Mouse (Mus musculus) forelimb bud, embryonic 11.5 days (tissue): ENCODE results near the gene Gse1.

ENCODE experiments used
- DNase-seq: peaks from one replicate; pipeline ENCODE4 v3.0.0-alpha.2; 2012; ENCODE audit warnings: low read depth, low spot score

The Gse1 gene

DNA sequence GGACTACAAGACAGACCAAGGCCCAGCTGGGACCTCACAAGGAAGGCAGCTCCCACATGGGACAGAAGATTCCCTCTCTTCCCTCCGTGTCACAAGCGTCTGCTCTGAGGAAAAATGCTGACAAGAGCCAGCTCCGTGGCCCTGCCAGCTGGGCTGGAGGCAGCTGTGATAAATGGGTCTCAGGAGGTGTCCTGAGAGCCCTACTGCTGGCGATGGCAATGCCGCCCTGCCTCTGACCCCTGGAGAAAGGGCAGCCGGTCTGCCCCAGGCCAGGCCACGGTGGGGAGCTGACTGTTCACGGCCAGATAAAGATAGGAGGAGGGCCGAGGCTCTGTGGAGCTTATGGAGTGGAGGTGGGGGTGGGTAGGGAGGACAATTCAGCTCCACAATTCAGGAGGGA, 193.4 kb downstream of the Gse1 start:
- no peak for DNase-seq

DNA sequence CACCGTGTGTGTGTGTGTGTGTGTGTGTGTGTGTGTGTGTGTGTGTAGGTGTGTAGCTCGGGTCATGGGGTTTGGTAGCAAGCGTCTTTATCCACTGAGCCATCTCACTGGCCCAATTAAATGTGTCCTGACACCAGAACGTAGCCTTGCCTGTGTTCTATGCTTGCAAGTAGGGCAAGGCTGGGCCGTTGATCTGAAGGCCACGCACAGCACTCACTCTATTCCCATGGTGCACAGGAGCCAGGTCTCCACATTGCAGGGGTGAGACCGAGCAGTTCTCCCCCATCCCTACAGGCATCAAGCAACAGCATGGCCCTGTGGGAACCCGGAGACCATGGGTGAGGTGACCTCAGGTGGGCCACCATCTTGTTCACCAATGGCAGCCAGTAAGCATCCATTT, 194.0 kb downstream of the Gse1 start:
- no peak for DNase-seq

DNA sequence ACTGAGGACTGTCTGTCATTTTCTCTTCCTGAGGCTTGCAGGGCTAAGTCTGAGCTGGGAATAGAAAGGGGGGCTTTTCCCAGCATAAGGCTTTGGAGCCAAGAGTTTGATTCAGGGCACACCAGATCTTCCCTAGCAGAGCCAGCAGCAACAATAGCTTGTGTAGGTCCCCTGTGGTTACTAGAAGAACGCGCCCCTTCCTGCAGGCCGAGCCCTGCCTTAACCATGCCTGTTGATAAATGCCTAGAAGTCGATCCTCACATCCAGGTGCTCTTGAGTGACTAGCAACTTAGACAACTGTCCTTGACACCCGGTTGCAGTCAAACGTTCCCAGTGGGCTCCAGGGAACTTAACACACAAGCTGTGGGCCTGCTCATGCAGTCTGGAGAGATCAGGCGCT, 195.3 kb downstream of the Gse1 start:
- no peak for DNase-seq

DNA sequence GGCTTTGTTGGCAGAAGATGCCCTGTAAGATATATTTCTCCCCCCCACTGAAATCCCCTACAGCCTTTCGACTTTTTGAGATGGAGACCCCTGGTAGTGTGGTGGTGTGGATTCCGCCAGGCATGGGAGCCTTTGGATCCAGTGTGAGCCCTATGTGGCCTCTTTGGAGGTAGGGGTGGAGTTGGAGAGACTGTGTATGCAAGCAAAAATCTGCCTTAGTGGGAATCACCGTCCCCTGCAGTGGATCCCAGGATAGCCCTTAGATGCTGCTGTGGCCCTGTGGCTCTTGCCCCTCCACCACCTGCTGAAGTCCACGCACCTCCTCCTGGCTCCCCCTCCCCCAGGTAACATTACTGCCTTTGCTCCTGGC, 196.6 kb downstream of the Gse1 start:
- no peak for DNase-seq

DNA sequence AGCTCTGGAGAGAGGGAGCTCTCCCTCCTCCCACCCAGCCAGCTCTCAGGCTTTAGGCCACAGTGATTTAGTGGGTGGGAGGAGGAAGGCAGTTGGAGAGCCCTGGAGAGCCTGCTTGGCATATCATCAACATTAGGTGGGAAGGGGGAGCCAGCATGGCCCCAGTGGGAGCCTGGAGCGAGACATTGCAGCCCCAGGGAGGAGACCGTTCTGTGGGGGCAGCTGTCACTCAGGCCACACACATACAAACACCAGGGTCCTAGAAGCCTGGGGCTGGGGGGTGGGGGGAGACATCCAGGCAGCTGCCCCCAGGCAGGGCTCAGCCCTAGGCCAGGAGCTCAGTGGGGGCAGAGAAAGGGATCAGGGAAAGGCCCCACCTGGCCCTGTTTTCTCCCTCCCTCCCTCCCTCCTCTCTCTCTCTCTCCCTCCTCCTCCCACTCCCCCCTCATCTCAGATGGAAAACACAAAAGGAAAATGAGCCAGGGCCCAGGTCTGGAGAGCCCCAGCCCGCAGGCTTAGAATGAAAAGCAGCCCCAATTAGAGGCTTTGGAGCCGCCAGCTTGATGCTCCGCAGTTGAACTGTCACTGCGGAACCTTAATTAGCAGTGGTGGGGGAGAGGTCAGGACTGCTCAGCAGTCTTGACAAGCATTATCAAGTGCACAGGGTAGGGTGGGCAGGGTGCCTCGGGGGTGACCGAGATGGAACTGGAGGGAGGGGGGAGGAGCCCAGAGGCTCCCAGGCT, 197.1 kb downstream of the Gse1 start:
- DNase-seq, result peak; percentile 67

DNA sequence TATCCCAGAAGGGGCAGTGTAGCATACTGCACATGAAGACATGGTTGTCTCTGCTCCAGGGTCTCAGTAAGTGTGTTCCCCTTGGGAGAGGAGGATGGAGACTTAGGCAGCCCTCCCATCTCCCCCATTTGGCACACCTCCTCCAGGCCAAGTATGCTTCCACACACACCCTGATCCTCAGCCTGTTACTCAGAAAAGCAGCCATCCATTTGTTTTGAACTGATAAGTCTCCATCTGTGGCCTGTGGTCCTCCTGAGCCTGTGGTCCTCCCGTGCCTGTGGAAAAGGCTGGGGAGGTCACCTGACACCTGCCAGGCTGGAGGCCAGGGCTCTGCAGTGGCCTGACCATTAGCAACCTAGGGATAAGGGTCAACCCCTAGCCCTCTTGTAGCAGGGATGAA, 197.8 kb downstream of the Gse1 start:
- DNase-seq, result no peak

DNA sequence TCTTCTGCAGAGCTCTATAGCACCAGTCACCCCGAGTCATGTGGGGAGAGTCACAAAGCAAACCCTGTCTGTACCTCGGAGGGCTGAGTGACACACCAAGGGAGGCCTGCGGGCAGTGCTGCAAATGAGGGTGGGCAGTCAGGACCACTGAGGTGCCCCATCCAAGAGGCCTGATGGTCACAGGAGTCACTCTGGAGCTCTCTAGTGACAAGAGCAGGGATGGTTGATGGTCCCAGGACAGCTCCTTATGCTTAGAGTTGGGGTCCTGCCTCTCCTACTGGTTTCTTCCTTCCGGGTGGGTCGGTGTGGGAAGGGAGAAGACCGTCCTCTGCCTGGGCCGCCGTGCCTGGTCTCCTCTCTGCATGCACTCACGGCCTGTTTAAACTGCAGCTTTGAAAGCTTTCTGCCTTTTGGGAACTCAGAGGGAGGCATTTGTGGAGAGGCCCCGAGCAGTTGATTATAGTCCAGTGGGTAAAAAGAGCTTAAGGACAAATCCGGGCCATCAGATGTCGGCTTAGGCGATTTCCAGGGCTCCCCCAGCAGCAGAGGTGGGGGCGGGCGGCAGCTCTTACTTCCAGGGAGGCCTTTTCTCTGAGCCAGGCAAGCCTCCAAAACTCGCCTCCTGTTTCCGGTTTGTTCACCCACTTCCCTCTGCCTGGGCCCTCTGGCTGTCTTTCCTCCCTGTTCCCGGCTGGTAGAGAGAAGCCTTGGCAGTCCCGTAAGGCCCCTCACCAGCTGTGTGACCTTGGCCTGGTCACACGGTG, 198.5 kb downstream of the Gse1 start:
- DNase-seq, result no peak

DNA sequence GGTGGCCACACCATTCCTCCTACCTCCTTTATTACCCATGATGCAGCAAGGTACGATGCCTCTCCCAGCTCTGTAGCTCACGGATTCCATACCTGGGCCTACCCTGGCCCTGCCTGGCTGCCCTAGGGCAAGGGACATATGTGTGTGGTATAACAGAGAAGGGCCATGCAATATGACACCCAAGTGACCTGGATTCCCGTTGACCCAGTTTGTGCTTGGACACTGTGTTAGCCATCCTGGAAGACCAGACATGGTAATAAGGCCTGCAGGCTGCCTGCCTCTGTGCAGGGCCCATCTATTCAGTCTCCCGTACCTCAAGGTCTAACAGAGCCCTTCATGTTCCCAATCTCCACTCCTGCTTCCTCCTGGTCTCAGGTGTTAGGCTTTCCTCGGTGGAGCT, 200.2 kb downstream of the Gse1 start:
- DNase-seq, result no peak

DNA sequence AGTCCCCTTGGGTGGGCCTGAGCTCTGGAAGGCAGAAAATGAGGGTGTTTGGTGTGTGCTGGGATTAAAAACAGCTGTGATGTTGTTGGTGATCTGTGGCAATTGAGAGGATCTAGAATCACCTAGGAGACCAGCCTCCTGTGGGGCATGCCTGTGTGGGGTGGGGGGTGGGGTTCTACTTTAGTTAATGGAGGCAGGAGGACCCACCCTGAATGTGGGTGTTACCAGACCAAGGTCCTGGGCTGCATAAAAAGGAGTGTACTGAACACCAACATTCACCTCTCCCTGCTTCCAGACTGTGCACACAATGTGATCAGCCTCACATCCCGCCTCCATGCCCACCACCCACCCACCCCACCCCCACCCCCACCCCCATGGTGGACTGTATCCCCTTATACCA, 200.9 kb downstream of the Gse1 start:
- DNase-seq, result no peak

DNA sequence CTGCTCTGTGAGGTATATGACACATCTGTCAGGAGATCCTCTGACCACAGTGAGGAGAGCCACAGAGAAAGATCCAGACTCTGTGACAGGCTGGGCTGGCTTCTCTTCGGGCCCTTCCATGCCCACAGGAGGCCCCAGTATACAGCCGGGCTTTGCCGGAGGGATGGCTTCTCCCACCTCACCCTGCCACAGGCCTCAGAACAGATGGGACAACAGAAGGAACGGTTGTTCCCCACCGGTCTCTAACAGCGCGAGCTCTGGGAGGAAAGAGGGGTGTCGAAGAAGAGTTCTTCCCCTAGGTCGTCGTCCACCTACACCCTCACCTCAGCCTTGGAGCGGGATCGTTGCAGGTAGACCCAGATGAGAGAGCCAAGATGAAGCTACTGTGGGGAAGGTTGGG, 202.8 kb downstream of the Gse1 start:
- DNase-seq, result no peak

DNA sequence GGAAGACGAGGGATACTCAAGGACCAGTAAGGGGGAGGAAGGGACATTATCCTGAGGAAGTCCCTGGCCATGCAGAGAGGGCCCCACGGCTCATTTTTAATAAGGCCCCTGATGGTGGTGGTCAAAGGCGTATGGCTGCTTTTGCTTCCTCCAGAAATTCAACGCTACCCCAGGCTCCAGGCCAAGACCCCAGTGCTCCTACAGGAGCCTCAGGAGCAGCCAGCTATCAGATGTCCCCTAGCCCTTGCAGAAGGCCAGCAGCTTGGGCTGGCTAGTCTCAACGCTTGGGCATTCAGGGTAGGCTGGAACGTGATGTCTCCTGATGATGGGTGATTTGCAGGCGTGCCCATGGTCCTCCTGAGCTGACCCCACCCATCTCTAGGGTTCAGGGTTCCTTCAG, 204.2 kb downstream of the Gse1 start:
- no peak for DNase-seq

DNA sequence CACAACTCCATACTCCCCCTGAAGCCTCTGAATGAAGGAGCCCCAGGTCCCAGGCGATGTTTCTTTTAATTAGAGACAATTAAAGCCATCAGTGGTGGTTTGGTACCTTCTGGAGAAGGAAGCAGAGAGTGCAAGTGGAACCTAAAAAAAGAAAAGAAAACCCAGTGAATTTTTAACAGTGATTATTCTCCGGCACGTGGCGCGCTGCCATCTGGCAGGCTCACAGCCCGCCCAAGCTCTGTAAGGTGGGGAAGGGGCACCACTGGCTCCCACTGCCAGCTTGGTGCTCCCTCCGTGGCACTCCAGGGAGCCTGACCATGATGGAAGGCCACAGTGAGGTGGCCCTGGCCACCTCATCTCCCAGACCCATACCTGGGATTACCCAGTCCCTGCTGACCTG, 204.9 kb downstream of the Gse1 start:
- no peak for DNase-seq

DNA sequence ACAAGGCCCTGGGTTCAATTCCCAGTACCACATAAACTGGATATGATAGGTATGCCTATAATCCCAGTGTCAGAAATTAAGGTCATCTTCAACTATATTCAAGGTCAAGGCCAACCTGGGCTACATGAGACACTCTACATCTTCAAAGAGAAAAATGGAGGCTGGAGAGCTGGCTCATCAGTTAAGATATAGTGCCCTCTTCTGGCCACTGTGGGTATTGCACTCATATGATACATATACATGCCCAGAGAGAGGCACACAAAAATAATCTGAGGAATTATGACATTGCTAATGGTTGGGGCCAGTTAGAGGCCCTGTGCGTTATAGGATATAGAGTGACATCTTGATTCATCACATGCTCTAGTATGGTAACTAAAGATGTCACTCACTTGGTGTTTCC, 205.5 kb downstream of the Gse1 start:
- DNase-seq, result no peak

DNA sequence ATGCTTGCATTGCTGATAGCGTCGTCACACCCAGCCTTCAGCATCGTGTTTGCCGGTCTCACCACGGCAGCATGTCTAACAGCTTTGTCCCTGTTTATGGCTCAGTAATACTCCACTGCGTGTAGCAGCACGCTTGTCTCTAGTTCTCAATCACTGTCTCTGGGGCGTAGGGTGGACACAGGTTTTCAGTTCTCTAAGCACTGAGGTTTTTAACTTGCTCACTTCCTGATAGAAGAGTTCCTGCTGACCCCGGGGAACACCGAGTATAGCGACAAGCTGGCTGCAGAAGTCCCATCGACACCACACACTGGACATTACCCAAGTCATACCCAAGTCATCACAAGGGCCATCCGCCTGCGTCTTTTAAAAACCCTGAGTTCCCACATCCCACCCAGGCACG, 207.5 kb downstream of the Gse1 start:
- no peak for DNase-seq

DNA sequence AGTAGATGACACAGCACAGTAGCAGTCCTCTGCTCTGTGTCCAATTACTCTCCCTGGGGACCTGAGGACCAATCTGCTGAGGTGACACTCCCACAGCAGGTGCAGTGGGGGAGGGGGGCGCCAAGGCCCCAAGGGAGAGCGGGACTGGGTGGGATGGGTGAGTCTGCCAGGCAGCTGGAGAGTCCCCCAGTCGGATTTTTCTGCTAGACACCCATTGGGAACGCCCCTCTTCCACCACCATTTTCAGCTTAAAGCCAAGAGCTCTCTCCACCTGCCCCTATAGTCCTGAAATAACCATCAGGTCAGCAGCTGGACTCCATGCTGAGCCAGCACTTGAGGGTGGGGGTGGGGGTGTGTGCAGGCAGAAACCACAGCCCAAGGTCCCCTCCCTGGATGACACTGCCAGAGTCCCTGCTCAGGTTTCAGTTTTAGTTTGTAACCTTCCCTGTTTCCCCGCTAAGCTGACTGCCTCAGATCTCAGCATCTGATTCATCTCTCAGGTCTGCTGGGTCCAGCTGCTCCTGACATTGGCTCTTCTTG, 208.3 kb downstream of the Gse1 start:
- DNase-seq, result no peak

DNA sequence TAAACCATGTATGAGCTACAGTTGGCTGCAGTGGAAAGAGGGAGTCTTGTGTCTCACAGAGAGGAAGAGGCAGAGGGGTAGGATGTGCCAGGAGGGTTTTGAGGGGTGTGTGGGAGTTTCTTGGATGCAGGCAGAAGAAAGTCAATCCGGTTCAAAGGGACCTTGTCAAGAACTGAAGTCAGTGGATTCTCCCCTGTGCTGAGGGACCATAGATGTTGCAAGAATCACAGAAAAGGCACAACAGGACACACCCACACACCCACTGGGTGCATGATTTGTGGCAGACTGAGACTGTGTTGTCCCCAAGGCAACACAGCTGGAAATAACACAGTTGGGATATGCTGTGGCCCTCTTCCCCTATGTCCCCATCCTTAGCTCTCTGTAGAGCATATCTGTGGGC, 209.0 kb downstream of the Gse1 start:
- DNase-seq, result no peak

DNA sequence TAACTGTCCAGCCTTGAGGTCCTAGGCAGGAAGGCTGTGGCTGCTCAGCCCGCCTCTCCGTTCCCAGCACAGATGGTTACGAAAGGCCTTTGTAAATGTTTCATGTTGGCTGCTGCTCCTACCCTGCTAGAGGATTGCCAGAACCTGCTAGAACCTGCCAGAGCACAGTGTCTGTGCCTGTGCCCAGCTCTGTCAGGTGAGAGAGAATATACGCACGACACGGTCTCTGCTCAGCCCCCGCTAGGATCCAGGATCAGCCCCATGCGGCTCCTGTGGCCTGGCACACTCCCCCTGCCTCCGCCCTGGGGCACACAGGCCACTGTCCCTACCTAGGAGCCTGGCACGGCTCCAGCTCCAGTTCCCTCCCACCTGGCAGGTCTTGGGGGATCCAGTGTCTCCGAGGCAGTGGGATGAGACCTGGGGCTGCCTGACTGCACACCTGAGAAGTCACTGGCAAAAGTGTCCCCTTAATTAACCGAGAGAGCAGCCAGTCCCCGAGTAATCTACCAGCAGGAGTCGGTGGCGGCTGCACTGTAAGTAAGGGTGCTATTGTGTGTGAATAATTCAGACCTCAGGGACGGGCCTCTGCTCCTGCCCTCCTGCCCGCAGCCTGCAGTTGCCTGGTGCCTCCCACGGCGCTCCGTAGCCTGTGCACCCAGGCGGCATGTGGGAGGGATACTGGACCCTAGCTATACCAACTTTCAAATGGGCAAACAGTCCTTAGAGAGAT, 209.6 kb downstream of the Gse1 start:
- no peak for DNase-seq

DNA sequence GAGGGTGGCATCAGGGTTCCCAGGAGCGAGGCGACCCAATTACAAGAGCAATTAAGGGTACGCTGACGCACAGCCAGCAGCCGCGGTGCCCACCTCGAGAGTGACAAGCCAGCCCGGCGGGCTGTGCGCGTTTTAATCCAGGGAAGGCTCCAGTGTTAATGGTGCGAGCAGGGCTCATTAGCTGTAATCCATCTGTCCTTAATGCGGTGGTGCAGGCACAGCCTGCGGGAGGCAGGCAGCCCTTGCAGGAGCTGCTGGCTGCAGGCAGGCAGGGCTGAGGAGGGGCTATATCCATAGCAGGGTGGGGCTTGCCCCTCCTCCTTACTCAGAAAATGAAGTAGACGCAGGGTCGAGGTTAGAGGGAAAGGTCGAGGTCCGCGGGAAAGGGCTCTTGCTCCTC, 211.1 kb downstream of the Gse1 start:
- DNase-seq, result no peak

DNA sequence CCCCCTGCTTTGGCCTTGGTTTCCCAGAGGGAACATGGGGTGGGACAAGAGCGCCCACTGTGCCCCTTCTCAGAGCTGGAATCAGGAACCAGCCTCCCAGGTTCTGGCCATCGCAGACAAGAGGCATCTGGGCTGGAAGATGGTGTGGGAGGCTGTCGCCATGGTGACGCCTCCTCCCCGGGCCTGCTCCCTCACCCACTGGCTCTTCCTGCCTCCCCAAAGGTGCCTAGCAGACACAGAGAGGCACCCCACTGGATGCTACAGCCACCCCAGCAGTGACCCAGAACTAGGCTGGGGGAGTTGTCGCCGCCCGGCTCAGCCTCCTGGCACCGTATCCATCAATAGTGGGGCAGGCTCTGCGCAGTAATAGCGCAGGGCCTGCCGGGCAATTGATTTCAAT, 212.5 kb downstream of the Gse1 start:
- no peak for DNase-seq

DNA sequence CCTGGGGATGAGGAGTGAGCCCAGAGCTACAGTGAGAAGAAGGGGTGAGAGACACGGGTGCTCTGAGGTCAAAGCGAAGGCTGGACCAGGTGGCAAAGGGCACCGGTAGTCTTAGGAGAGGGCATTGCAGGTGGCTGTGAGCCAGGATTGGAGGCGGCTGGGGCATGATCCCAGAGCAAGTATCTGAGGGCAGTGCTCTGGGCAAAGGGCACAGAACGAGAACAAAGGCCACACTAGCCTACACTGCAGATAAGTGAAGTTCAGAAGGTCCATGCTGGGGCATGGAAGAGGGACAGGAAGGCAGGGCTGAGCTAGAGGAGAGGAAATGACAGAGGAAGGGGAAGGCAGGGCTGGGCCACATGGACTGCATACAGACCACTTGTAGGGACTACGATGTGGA, 213.4 kb downstream of the Gse1 start:
- DNase-seq, result no peak

DNA sequence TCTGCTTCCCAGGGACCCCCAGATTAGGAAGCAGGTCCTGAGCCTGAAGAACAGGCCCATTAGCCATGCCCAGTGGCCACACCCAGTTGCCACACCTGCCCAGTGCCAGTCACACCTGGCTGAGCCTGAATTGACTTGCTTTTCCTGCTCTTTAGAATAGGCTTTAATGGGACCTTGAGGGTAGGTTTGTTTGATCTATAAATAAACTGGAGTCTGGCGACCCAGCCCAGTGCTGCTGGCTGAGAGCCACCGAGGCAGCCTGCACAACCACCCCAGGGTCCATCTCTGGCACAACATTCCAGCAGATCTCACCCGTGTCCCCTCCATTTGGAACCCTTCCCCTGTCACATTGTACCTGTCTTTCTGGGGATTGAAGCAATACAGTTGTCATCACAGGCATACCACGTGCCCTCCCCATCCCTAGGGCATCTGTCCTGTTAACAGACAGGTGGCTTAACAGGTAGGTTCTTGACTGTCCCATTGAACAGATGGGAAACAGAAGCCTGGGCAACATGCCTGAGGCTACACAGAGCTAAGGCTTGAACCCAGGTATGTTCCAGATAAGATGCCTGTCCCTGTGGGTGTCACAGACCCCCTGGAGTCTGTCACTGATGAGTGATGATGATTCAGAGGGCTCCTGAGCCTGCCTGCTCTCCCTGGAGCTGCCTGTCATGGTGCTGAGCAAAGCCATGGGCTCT, 214.2 kb downstream of the Gse1 start:
- DNase-seq, result no peak

DNA sequence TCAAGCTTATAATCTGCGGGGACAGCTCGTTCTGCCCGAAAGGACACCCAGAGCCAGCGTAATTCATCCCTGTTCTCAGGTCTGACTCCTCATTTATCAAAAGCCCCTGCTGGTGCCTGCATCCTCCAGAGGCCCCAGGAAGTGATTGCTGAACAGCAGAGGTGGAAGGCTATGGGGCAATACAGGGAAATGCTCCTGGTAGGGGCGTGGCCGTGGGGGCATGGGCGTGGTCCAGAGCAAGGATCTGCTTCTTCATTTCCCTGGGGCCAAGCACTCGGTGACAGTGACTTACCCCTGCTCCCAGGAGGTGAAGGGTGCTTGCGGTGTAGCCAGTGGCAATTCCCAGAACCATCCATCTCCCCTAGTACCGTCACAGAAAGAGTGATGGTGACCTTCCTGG, 217.0 kb downstream of the Gse1 start:
- DNase-seq, result no peak
